In genomic region chr8:70486941-70487520, GRCm38 (mm10) we compare ENCODE assay signal across 8 mouse cellular contexts. TPM values are rescaled to one million over a fixed set of nuclear protein-coding genes. Genes with fewer than 3 reads are reported as not detected.
DNase-seq lines count a peak whose midpoint lies in the region; ATAC-seq and TF ChIP-seq lines count a peak whose summit lies in the region.

Gene Tmem59l, minus strand, starts transcription at chr8:70487358.

- peak within 1 kb of the TSS in 1 of 3 experiments; percentile 9 for H3K4me3 ChIP-seq in CH12.LX (replicated peaks in 1 of 3; ENCODE audit: low read depth in 2 of 3, low read length in 2 of 3, poor library complexity in 1 of 3)
- H3K4me3 ChIP-seq in embryonic facial prominence, embryonic 12.5 days, result peak within 1 kb of the TSS; percentile 39
- peak within 1 kb of the TSS; percentile 77 for H3K4me3 ChIP-seq in midbrain, embryonic 15.5 days

- no peak within 1 kb of the TSS for H3K27ac ChIP-seq in CH12.LX (ENCODE audit: insufficient read depth, low read depth)
- H3K27ac ChIP-seq in embryonic facial prominence, embryonic 12.5 days, result peak within 1 kb of the TSS; percentile 4; the same call in 1 of the 2 replicates
- peak within 1 kb of the TSS; percentile 58; the same call in 1 of the 2 replicates for H3K27ac ChIP-seq in midbrain, embryonic 15.5 days

- no peak within 1 kb of the TSS for H3K9ac ChIP-seq in CH12.LX (ENCODE audit: insufficient read depth, low read depth)
- peak within 1 kb of the TSS; percentile 38 for H3K9ac ChIP-seq in embryonic facial prominence, embryonic 12.5 days
- H3K9ac ChIP-seq in midbrain, embryonic 15.5 days, result peak within 1 kb of the TSS; percentile 95

- peaks cover 96% of the 10 kb centered on the region for H3K27me3 ChIP-seq in CH12.LX (replicated peaks)
- peaks cover 72% of the 10 kb centered on the region for H3K27me3 ChIP-seq in embryonic facial prominence, embryonic 12.5 days
- H3K27me3 ChIP-seq in midbrain, embryonic 15.5 days (replicated peaks), result peaks cover 77% of the 10 kb centered on the region

- H3K79me2 ChIP-seq in CH12.LX (replicated peaks; ENCODE audit: control insufficient read depth, extremely low read depth, insufficient read depth, poor library complexity, severe bottlenecking), result no peaks in the 10 kb centered on the region

- no peaks in the 10 kb centered on the region for H3K9me3 ChIP-seq in CH12.LX (replicated peaks; ENCODE audit: low read length)
- no peaks in the 10 kb centered on the region for H3K9me3 ChIP-seq in embryonic facial prominence, embryonic 12.5 days
- H3K9me3 ChIP-seq in midbrain, embryonic 15.5 days, result no peaks in the 10 kb centered on the region

- no peak for TF ChIP-seq RAD21 in CH12.LX (IDR thresholded peaks at IDR 0.05; ENCODE audit: low read depth, low read length)

- no peak for TF ChIP-seq CTCF in CH12.LX (conservative IDR thresholded peaks at IDR 0.05 in 1 of 2, IDR thresholded peaks at IDR 0.05 in 1 of 2; ENCODE audit: low read depth in 2 of 2, low read length in 2 of 2)

- TF ChIP-seq POLR2A in CH12.LX (IDR thresholded peaks at IDR 0.05; ENCODE audit: low read depth, low read length), result no peak

- H3K4me1 ChIP-seq in CH12.LX (ENCODE audit: control insufficient read depth in 1 of 2, insufficient read depth in 2 of 2), result peaks cover 10 to 20% of the 10 kb centered on the region in 2 experiments
- H3K4me1 ChIP-seq in embryonic facial prominence, embryonic 12.5 days, result peaks cover 55% of the 10 kb centered on the region
- H3K4me1 ChIP-seq in midbrain, embryonic 15.5 days, result peaks cover 42% of the 10 kb centered on the region

- no peak for TF ChIP-seq EP300 in CH12.LX (IDR thresholded peaks at IDR 0.05; ENCODE audit: low read length)

- in situ Hi-C loops in CH12.LX (cut with MboI; ENCODE audit: low pct_ligation_motif_present, low pct_unique_long_range_greater_than_20kb, low sequenced_read_pairs), result no loop called here

- H3K4me2 ChIP-seq in CH12.LX (ENCODE audit: insufficient read depth, low read depth, poor library complexity, severe bottlenecking), result peak within 1 kb of the TSS; percentile 26
- peak within 1 kb of the TSS; percentile 72 for H3K4me2 ChIP-seq in embryonic facial prominence, embryonic 12.5 days (replicated peaks)
- H3K4me2 ChIP-seq in midbrain, embryonic 15.5 days, result peak within 1 kb of the TSS; percentile 84

- ATAC-seq in frontal cortex, adult (ENCODE audit: low TSS enrichment), result peak; percentile 70; the same call in 1 of the 2 replicates
- no peak for ATAC-seq in embryonic facial prominence, embryonic 12.5 days (ENCODE audit: insufficient number of reproducible peaks, insufficient read depth, low FRiP score, low TSS enrichment)
- ATAC-seq in midbrain, embryonic 15.5 days (replicated peaks), result peak; percentile 83
- no peak for ATAC-seq in megakaryocyte-erythroid progenitor cell, adult 5-6 weeks (replicated peaks; ENCODE audit: low FRiP score, low TSS enrichment, poor library complexity, severe bottlenecking)

- dilution Hi-C loops in CH12.LX (cut with MboI; ENCODE audit: extremely low pct_ligation_motif_present, extremely low pct_unique_long_range_greater_than_20kb, low sequenced_read_pairs), result no loop called here

- DNase-seq in frontal cortex, postnatal 14 days (ENCODE audit: low spot score in 2 of 2), result no peak
- DNase-seq in CH12.LX (ENCODE audit: extremely low read depth), result no peak
- DNase-seq in layer of hippocampus, postnatal 10 days (ENCODE audit: low spot score in 2 of 2), result no peak
- no peak for DNase-seq in yolk sac, embryonic 10.5 days (ENCODE audit: low spot score)

- WGBS in embryonic facial prominence, embryonic 12.5 days, result 5% methylated on average over 33 of the region's 33 CpGs
- WGBS in midbrain, embryonic 15.5 days, result 5% methylated on average over 33 of the region's 33 CpGs

- H3K36me3 ChIP-seq in CH12.LX (replicated peaks in 1 of 2; ENCODE audit: control insufficient read depth in 1 of 2, insufficient read depth in 1 of 2, low read length in 1 of 2), result no peaks in the 10 kb centered on the region
- H3K36me3 ChIP-seq in embryonic facial prominence, embryonic 12.5 days, result no peaks in the 10 kb centered on the region
- 0 out of 2 replicates have a peak, but pooled peaks cover 4% of the 10 kb centered on the region for H3K36me3 ChIP-seq in midbrain, embryonic 15.5 days (replicated peaks)

TF ChIP-seq in CH12.LX, 34 proteins besides CTCF, POLR2A, EP300 and RAD21:
- TF ChIP-seq MAX (IDR thresholded peaks at IDR 0.05; ENCODE audit: low read length), result no peak
- no peak for TF ChIP-seq GABPA (IDR thresholded peaks at IDR 0.05; ENCODE audit: insufficient replicate concordance, low read depth, low read length)
- TF ChIP-seq MYC (IDR thresholded peaks at IDR 0.05; ENCODE audit: low read depth, low read length), result no peak
- no peak for TF ChIP-seq POLR2AphosphoS2 (IDR thresholded peaks at IDR 0.05; ENCODE audit: low read depth, low read length)
- TF ChIP-seq USF1 (IDR thresholded peaks at IDR 0.05; ENCODE audit: low read depth, low read length), result no peak
- no peak for TF ChIP-seq TCF12 (IDR thresholded peaks at IDR 0.05; ENCODE audit: low read depth, low read length)
- no peak for TF ChIP-seq SMC3 (IDR thresholded peaks at IDR 0.05; ENCODE audit: low read depth, low read length)
- no peak for TF ChIP-seq ELF1 (IDR thresholded peaks at IDR 0.05; ENCODE audit: low read depth, low read length)
- no peak for TF ChIP-seq IRF4 (IDR thresholded peaks at IDR 0.05; ENCODE audit: low read depth, low read length)
- TF ChIP-seq RCOR1 (conservative IDR thresholded peaks at IDR 0.05; ENCODE audit: low read depth, low read length), result no peak
- no peak for TF ChIP-seq BHLHE40 (IDR thresholded peaks at IDR 0.05; ENCODE audit: low read depth, low read length)

RNA-seq across cellular contexts. Expression of gene Tmem59l, which starts in this region (rescaled TPM):
- not detected in 2 replicates for total RNA-seq in CH12.LX (2012; rRNA removed)
- total RNA-seq in CH12.LX (2014; rRNA removed), result not detected in 2 replicates
- polyA plus RNA-seq in CH12.LX (2012; ENCODE audit: insufficient read length, low read depth), result not detected in 2 replicates
- 27.1 and 29.6 TPM in 2 replicates for polyA plus RNA-seq in embryonic facial prominence, embryonic 12.5 days (2016; fragmentation: Nextera tagmentation; extraction: Ambion mirVana)
- 100 to 1,000 TPM; 174 to 175 TPM for total RNA-seq in layer of hippocampus, postnatal 10 days (2021)
- polyA plus RNA-seq in midbrain, embryonic 15.5 days (2015; fragmentation: Nextera tagmentation; extraction: Ambion mirVana), result 123 and 141 TPM in 2 replicates
- not detected in 2 replicates for total RNA-seq in megakaryocyte-erythroid progenitor cell, adult 5-6 weeks (2014; fragmentation: Nextera tagmentation)
- not detected in 2 replicates for total RNA-seq in megakaryocyte-erythroid progenitor cell, adult 5-6 weeks (2017)

Comparison
In these comparisons a context has a peak if more than half of its experiments do, and no peak if none do; other contexts are left out.
1. RNA of gene Tmem59l (total RNA-seq): 174 to 175 TPM in layer of hippocampus, postnatal 10 days; not detected in CH12.LX and not detected in megakaryocyte-erythroid progenitor cell, adult 5-6 weeks; every median in the first group is over 100 times any median in the second.
2. RNA of gene Tmem59l (polyA plus RNA-seq): 123 to 141 TPM in midbrain, embryonic 15.5 days and 27.1 to 29.6 TPM in embryonic facial prominence, embryonic 12.5 days; not detected in CH12.LX; every median in the first group is over 10 times any median in the second.
3. ATAC-seq: peak in frontal cortex, adult (single experiment) and midbrain, embryonic 15.5 days (single experiment); none in embryonic facial prominence, embryonic 12.5 days (single experiment) and megakaryocyte-erythroid progenitor cell, adult 5-6 weeks (single experiment).
4. H3K4me2 ChIP-seq: peak in every context shown above with its lines; median percentile 84 in midbrain, embryonic 15.5 days; 72 in embryonic facial prominence, embryonic 12.5 days; 26 in CH12.LX.